Mouse (Mus musculus): ENCODE measurements around the gene Rfc2. TPM values are rescaled to one million over a fixed set of nuclear protein-coding genes. Genes with fewer than 3 reads are reported as not detected.

The Rfc2 gene
- polyA plus RNA-seq, 2 experiments, result 241 to 246 TPM

DNA sequence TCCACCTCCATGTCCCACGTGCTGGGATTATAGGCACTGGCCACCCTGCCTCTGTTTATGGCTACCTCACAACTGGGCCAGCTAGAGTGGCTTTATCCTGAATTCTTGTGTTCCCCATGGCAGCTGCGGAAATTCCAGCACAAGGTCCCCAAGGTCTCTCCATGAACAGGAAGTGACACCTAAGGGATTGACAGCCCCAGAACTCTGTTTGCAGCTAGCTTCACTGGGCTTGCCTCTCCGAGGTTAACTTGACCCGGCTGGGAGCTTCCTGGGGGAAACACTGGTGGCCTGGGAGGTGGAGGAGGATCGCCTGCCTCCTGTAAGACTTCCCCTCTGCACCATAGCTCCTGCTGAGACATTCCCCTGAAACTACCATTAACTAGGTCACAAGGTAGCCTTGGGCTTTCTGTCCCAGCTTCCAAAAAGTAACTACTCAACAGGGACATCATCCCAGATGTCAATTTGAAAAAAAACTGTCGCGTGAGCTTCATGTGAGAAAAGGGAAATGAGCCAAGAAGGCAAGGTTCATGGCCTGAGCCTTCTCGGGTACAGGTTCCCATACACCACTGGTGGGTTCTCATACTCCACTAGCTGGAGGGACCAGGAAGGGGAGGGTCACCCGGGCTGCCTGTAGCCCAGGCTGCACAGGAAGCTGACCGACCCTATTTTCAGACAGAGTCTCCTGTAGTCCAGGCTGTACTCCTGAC lies 8.5 kb upstream of the Rfc2 start:
- Histone ChIP-seq H3K4me2 (replicated peaks; ENCODE audit: low read depth, low read length, severe bottlenecking) (peak overlapping the region; percentile 94), H3K27ac (replicated peaks; ENCODE audit: low read depth, low read length) (peak overlapping the region; percentile 79; the same call in 1 of the 2 replicates), H3K4me1 (ENCODE audit: control insufficient read depth, insufficient read depth, low read length) (peaks cover 4% of the 10 kb centered on the region), H3K9ac (ENCODE audit: low read depth, low read length, severe bottlenecking) (peak overlapping the region; percentile 59), H3K9me3 (ENCODE audit: control insufficient read depth, low read length) (no peaks in the 10 kb centered on the region), H3K27me3 (ENCODE audit: control insufficient read depth, insufficient read depth, low read length) (no peaks in the 10 kb centered on the region), H3K4me3 (replicated peaks; ENCODE audit: low read length) (peak overlapping the region; percentile 51), H3K36me3 (ENCODE audit: control insufficient read depth, insufficient read depth, low read length) (no peaks in the 10 kb centered on the region)
- no peak for TF ChIP-seq POLR2A (IDR thresholded peaks at IDR 0.05; ENCODE audit: borderline replicate concordance, extremely low read depth, insufficient read depth, insufficient read length)
- WGBS, result 31% methylated on average over 10 of the region's 10 CpGs
- ATAC-seq (ENCODE audit: low FRiP score, low read depth) (no peak), DNase-seq (ENCODE audit: low spot score) (no peak)

DNA sequence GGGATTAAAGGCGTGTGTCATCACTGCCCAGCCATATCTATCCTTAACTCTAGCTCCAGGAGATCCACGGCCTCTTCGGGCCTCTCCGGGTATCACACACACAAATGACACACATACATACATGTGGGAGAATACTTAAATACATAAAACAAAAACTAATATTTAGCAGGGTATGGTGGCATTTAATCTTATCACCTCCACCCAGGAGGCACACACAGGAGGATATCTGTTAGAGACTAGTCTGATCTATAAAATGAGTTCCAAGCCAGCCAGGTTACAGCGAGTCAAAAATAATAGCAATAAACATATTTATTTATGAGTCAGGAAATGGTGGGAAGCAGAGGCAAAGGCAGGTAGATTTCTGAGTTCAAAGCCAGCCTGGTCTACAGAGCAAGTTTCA lies 5.3 kb upstream of the Rfc2 start:
- Histone ChIP-seq H3K9ac (ENCODE audit: low read depth, low read length, severe bottlenecking) (no peak overlapping the region), H3K27me3 (ENCODE audit: control insufficient read depth, insufficient read depth, low read length) (no peaks in the 10 kb centered on the region), H3K27ac (replicated peaks; ENCODE audit: low read depth, low read length) (no peak overlapping the region), H3K9me3 (ENCODE audit: control insufficient read depth, low read length) (no peaks in the 10 kb centered on the region), H3K4me2 (replicated peaks; ENCODE audit: low read depth, low read length, severe bottlenecking) (no peak overlapping the region), H3K4me3 (replicated peaks; ENCODE audit: low read length) (no peak overlapping the region), H3K36me3 (ENCODE audit: control insufficient read depth, insufficient read depth, low read length) (no peaks in the 10 kb centered on the region), H3K4me1 (ENCODE audit: control insufficient read depth, insufficient read depth, low read length) (peaks cover 4% of the 10 kb centered on the region)
- no peak for TF ChIP-seq POLR2A (IDR thresholded peaks at IDR 0.05; ENCODE audit: borderline replicate concordance, extremely low read depth, insufficient read depth, insufficient read length)
- ATAC-seq (ENCODE audit: low FRiP score, low read depth) (no peak), DNase-seq (ENCODE audit: low spot score) (no peak)
- WGBS, result 95% methylated on average over 5 of the region's 5 CpGs

DNA sequence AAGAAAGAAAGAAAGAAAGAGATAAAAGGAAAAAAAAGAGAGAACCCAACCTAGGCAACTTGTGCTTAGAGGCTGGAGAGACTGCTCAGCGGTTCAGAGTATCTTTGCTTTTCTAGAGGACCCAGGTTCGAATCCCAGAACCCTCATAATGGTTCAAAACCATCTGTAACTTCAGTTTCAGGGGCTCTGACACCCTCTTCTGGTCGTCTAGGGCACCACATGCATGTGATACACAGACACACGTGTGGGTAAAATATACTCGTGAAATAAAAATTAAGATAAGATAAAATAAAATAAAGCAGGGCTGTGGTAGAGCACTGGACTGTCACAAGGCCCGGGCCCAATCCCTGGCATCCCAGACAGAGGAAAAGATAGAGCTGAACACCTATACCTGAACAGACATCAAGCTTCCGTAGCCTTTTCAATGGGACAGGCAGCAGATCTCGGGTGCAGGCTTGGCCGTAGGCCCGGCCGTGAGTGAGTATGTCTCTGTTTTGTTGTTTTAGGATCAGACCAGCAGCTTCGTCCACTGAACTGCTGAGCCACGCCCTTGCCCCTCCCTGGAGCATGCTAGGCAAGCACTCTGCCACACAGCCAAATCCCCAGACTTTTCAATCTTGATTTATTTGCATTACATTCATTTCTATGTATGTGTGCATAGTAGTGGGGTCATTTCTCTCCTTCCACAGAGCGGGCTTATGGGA lies 4.5 kb upstream of the Rfc2 start:
- Histone ChIP-seq H3K27ac (replicated peaks; ENCODE audit: low read depth, low read length) (no peak overlapping the region), H3K27me3 (ENCODE audit: control insufficient read depth, insufficient read depth, low read length) (no peaks in the 10 kb centered on the region), H3K36me3 (ENCODE audit: control insufficient read depth, insufficient read depth, low read length) (no peaks in the 10 kb centered on the region), H3K4me2 (replicated peaks; ENCODE audit: low read depth, low read length, severe bottlenecking) (no peak overlapping the region), H3K4me3 (replicated peaks; ENCODE audit: low read length) (no peak overlapping the region), H3K9me3 (ENCODE audit: control insufficient read depth, low read length) (no peaks in the 10 kb centered on the region), H3K9ac (ENCODE audit: low read depth, low read length, severe bottlenecking) (no peak overlapping the region), H3K4me1 (ENCODE audit: control insufficient read depth, insufficient read depth, low read length) (peaks cover 4% of the 10 kb centered on the region)
- ATAC-seq (ENCODE audit: low FRiP score, low read depth) (no peak), DNase-seq (ENCODE audit: low spot score) (no peak)
- TF ChIP-seq POLR2A (IDR thresholded peaks at IDR 0.05; ENCODE audit: borderline replicate concordance, extremely low read depth, insufficient read depth, insufficient read length), result no peak
- WGBS, result 72% methylated on average over 14 of the region's 14 CpGs

DNA sequence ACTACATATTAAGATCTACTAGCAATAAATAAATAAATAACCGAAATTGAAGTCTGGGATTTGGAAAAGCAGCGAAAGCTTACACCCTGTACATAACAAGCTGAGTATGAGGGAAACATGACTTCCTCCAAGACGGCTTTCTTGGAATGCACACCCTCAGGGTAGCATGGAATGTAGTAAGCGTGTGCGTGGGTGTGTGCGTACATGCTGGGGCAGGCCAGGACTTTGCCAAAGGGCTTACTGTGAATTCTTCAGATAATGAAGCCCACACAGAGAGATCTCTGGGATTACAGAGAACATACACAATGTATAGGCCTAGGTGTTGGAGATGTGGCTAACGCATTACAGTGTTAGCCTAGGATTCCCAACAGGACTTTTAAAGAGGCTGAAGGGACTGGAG lies 3.6 kb upstream of the Rfc2 start:
- 78% methylated on average over 7 of the region's 7 CpGs for WGBS
- DNase-seq (ENCODE audit: low spot score), result peak; percentile 34
- no peak for ATAC-seq (ENCODE audit: low FRiP score, low read depth)
- Histone ChIP-seq H3K4me1 (ENCODE audit: control insufficient read depth, insufficient read depth, low read length) (peaks cover 2% of the 10 kb centered on the region), H3K27me3 (ENCODE audit: control insufficient read depth, insufficient read depth, low read length) (no peaks in the 10 kb centered on the region), H3K9ac (ENCODE audit: low read depth, low read length, severe bottlenecking) (no peak overlapping the region), H3K4me3 (replicated peaks; ENCODE audit: low read length) (no peak overlapping the region), H3K9me3 (ENCODE audit: control insufficient read depth, low read length) (no peaks in the 10 kb centered on the region), H3K27ac (replicated peaks; ENCODE audit: low read depth, low read length) (no peak overlapping the region), H3K36me3 (ENCODE audit: control insufficient read depth, insufficient read depth, low read length) (no peaks in the 10 kb centered on the region), H3K4me2 (replicated peaks; ENCODE audit: low read depth, low read length, severe bottlenecking) (no peak overlapping the region)
- TF ChIP-seq POLR2A (IDR thresholded peaks at IDR 0.05; ENCODE audit: borderline replicate concordance, extremely low read depth, insufficient read depth, insufficient read length), result no peak

DNA sequence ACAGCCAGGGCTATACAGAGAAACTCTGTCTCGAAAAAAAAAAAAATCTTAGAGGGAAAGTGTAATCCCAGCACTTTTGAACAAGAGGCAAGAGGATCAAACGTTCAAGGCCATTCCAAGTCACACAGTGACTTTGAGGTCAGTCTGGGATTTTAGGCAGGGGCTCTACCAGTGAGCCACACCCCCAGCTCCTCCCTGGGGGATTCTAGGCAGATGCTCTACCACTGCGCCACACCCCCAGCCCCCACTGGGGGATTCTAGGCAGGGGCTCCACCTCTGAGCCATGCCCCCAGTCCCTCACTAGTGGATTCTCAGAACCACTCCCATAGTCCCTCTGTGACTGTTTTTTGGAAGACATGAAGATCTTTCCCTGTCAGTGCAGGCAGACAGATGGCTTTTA lies 2.0 kb upstream of the Rfc2 start:
- Histone ChIP-seq H3K9ac (ENCODE audit: low read depth, low read length, severe bottlenecking) (no peak overlapping the region), H3K4me2 (replicated peaks; ENCODE audit: low read depth, low read length, severe bottlenecking) (no peak overlapping the region), H3K4me1 (ENCODE audit: control insufficient read depth, insufficient read depth, low read length) (peaks cover 9% of the 10 kb centered on the region; the same call in 1 of the 2 replicates), H3K36me3 (ENCODE audit: control insufficient read depth, insufficient read depth, low read length) (no peaks in the 10 kb centered on the region), H3K9me3 (ENCODE audit: control insufficient read depth, low read length) (no peaks in the 10 kb centered on the region), H3K27me3 (ENCODE audit: control insufficient read depth, insufficient read depth, low read length) (no peaks in the 10 kb centered on the region), H3K27ac (replicated peaks; ENCODE audit: low read depth, low read length) (no peak overlapping the region), H3K4me3 (replicated peaks; ENCODE audit: low read length) (no peak overlapping the region)
- ATAC-seq (ENCODE audit: low FRiP score, low read depth) (no peak), DNase-seq (ENCODE audit: low spot score) (no peak)
- WGBS, result 67% methylated on average over 3 of the region's 3 CpGs
- no peak for TF ChIP-seq POLR2A (IDR thresholded peaks at IDR 0.05; ENCODE audit: borderline replicate concordance, extremely low read depth, insufficient read depth, insufficient read length)

All from limb, embryonic 14.5 days (tissue).